Mouse (Mus musculus) cerebellum, adult 9-10 months (tissue): ENCODE data around the gene Fsd2.
A peak's percentile ranks its signal among the peaks of the same experiment; 100 is the strongest.

Experiments used
- DNase-seq: peaks from one replicate; pipeline ENCODE4 v3.0.0; 2022

Fsd2 gene

DNA sequence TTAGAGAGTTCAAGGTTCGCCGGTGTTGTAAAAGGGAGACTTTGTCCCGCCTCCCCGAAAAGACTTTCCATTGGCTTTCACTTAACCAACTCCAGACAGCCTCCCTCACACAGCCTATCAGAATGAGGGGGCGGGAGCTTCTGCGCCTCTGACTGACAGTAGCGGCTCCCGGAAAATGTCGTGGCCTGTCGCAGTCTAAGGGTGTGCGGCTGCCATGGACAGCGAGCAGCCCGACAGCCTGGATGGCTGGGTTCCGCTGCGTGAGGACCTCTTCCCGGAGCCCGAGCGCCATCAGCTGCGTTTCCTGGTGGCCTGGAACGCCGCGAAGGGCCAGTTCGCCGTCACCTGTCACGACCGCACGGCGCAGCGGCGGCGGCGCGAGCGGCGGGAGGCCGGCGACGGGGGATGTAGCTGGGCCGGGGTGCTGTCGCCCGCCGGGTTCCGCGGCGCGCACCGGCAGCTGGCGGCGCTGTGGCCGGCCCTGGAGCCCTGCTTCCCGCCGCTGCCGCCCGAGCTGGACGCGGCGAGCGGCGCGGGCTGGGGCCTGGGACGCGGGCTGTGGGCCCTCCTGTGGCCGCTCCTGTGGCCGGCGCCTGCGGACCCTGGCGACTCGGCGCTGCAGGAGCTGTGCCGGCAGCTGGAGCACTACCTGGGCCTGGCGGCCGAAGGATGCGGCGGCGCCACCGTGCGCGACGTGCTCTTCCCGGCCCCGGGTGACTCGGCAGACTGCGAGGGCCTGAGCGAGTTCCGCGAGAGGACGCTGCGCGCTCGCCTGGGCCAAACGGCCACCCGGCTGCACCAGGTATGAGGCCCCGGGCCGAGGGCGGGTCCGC lies 4.6 kb upstream of the Fsd2 start, which contains the start of gene Whamm:
Whamm (plus strand) TSS at position 159 of the 833 bp plus-strand sequence.
- DNase-seq, result peak; percentile 94

DNA sequence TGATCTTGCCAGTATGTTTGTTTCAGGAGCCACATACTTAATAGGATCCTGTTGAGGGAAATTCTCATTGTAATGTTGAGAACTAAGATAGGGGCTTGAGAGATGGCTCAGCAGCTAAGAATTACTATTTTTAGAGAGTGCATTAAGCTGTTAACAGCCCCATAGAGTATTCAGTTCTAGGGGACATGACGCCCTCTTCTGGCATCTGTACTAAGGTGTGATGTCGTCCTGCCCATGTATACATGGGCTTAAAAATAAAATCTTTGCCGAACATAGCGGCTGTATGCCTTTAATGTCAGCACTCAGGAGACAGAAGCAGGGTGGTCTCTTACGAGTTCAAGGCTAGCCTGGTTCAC lies 4.0 kb upstream of the Fsd2 start:
- no peak for DNase-seq

DNA sequence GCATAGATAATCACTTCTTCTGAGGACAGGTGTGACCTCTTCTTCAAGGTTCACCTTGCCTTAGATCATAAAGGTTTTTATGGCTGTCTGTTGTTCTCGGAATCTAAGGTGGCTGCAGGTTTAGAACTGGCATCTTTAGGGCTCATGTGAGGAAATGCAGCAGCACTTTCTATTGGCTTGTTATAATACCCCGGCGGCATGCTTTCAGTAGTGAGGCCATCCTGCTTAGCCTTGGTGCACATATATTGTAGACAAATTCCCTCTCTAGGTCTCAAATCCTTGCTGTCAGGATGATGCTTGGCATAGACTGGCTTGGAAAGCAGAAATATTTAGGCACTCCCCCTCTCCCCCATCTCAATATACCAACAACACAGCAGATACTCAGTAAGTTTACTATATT lies 3.5 kb upstream of the Fsd2 start:
- no peak for DNase-seq

DNA sequence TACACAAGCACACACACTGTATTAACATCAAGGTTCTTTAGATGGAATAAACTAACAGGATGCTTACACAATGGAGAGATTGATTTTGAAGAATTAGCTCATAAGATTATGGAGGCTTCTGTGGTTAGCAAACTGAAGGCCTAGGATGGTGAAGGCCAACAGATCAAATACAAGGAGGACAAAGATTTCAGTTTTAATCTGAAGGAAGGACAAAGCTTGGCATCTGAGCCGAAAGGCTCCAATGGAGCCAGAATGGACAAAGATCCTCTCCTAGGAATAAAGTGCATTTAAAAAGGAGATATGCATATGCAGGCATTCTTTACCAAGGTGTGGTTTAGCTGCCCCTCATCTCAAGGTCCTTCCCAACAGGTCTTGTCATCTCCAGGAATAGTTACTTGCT lies 3.1 kb upstream of the Fsd2 start:
- DNase-seq, result no peak

DNA sequence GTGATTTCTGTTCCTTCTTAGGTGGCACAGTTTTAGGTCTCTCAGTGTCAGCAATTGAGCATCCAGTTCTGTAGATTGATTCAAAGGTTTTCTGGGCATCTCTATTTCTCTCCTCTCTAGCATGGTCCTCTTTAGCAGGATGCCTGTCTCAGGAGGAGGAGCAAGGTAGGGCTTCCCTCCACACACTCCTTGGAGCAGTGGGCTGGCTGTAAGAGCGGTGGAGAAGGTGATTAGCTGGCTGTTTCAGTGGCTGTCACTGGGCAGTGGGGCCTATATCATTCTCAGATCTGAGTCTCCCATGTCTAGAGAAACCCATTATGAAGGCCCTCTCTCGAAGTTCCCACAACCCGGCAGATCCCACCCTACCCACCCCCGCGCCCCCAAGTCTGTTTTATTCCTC lies 652 bp upstream of the Fsd2 start:
- DNase-seq, result no peak

DNA sequence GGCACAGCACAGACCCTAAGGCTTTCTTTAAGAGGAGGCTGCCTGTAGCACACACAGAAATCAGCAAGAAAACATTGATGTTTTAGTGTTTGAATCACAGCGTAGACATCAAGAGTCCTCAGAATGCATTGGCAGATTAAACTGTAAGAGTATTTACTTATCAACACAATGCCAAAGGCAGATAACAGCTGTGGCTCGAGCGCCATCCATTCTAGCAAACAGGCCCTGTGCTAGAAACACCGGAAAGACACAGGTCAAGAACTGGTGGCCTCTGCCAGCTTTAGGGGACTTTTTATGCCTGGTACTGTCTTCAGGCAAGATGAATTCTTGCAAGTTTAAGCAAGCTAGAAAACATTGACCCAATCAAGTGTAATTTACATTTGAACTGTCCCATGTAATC lies 412 bp downstream of the Fsd2 start:
- no peak for DNase-seq

DNA sequence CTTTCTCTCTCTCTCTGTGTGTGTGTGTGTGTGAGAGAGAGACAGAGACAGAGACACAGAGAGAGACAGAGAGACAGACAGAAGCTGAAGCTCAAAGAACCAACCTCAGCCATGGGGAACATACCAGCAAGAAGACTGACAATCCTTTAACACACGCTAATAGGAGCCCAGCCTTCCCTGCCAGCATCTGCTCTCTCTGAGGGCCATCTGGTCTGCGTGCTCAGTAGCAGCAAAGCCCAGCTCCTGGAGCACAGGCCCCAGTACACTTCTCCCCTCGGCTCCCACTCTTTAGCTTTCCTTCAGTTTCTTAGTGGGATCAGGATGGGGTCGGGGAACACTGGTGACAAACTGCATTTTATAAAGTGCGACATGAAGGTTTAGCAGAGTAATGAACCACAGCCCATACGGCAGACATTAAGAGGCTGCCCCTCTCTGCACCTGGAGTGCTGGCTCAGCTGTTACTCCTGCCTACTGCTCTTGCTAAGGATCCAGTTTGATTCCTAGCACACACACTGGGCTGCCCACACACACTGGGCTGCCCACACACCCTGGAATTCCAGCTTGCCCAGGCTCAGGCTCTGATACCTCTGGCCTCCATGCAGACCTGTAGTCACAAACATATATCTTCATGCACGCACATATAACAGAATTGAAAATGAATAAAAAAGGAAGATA lies 1.2 kb downstream of the Fsd2 start:
- no peak for DNase-seq

DNA sequence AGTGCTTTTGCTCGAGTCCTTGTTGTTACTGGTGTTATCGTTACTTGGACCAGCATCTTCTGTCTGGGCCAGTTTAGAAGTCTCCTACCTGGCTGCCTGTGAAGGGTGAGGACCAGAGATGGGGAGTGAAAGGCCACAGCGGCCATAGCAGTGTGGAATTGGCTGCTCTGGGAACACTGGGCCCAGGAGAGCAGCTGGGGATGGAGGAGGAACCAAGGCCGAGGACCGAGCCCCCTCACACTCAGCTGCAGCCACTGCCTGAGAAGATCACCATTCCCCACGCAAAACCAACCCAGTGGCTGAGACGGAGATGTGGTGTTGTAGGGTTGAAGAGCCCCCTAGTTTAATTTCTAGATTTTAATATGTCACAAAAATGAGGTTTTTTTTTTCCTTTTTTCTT lies 2.0 kb downstream of the Fsd2 start:
- DNase-seq, result no peak

DNA sequence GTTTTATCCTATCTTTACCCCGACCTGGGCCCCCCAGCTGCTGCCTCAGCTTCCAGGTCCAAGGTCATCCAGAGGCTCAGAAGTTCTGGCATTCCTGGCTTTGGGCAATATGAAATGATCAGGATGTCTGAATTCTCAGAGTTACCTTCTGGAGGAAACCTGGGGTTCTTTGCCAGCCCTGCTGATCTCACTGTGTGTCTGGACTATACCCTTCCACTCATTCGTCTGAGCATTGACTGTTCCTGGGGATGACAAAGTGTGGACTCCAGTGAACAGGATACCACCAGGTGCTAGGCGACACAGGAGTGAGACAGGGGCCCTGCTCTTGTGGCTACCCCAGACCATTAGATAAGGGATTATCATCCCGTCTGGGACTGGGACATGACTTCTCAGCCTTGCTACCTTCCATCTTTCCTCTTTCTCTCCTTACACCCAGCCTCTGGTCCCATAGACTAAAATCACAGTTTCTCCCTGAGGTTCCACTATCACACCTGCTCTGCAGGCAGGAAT lies 3.2 kb downstream of the Fsd2 start:
- DNase-seq, result no peak

DNA sequence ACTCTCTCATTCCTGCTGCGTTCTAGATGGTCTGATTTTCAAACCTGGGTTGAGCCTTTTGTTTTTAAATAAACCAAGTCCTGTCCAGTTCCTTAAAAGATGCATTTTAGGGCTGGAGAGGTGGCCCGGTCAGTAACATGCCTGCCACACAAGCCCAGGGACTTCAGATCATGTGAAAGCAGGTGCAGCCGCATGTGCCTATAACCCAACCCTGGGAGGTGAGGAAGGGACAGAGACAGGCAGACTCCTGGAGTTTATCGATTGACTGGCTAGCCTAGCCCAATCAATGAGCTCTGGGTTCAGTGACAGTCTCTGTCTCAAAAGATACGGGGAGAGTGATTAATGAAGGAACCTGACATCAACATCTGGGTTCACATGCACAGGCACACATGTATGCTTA lies 5.5 kb downstream of the Fsd2 start:
- DNase-seq, result no peak

DNA sequence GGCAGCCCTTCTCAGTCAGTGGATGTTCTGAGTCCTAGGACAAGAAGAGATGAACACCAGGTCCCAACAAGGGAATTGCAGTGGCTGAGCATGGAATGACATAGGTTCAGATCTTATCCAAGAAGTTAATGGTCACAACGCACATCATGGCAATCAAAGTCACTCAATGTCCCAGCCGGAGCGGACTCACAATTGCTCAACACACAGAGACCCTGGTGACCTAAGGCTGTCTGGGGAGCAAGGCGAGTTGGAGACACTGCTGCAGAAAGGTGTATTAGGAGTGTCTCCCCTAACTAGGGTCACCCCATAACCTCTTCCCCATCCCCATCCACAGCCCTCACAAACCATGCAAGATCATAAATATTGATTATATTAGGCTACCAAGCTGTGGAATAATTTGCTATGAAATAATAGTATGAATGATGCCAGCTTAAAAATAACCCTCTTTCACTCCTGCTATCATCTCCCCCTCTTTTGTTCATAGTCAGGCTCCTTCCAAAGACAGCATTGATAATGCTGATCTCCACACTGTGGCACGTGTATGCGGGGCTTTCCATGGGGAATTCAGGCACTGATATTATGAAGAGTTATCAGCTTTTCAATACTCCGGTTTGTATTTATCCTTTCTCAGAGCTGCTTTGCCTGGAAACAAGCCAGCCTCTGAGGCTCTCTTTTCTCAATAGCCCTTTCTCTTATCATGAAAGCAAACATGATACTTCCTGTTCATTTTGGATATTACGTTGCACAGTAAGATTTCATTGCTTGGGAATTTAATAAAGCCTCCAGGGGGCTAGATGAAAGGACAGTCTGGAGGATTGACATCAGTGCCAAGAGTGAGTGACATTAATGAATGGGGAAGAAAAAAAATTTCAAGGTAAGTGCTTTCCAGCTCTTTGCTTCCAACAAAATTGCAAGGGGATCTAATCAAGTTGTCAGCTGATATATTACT lies 6.4 kb downstream of the Fsd2 start:
- no peak for DNase-seq

DNA sequence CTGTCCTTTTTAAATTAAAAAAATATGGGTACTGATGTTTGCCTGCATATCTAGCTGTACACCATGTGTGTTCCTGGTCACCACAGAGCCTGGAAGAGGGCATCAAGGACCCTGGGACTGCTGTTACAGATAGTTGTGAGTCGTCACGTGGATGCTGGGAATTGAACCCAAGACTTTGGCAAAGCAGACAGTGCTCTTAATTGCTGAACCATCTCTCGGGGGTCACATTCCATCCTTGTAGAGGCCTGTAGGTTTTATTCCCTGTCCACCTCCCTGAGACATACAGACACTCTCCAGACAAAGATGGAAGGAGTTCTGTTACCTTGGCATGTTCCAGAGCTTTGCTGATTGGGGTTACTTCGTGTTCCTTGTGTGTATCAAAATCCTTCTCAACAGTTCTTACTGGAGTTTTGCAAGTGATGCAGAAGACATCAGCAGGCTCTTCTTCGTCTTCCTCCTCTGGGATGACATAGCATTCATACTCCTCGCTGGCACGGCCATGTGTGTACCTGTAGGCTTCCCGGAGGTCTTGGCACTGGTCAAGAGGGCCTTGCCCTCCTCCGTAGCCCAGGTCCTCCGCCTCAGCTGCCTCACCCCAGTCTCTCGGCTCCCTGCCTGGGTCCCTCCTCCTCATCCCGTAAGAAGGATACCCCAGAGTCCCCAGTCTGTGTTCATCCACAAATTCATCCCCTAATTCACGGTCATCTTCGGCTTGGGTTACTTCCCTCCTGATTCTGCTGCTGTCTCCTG lies 7.3 kb downstream of the Fsd2 start:
- no peak for DNase-seq

DNA sequence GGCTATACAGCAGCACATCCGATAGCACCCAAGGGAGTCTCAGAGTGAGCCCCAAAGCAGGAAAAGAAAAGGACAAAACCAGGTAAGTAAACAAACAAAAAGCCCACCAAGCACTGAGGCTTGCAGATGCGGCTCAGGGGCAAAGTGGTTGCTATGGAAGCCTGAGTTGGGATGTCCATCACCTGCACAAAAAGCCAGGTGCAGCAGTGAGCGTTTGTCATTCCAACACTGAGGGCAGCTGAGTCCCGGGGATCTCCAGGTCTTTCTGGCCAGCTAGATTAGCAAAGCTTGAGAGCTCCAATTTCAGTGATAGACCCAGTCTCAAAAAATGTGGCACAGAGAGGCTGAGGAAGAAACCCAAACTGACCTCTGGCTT lies 8.8 kb downstream of the Fsd2 start:
- no peak for DNase-seq

DNA sequence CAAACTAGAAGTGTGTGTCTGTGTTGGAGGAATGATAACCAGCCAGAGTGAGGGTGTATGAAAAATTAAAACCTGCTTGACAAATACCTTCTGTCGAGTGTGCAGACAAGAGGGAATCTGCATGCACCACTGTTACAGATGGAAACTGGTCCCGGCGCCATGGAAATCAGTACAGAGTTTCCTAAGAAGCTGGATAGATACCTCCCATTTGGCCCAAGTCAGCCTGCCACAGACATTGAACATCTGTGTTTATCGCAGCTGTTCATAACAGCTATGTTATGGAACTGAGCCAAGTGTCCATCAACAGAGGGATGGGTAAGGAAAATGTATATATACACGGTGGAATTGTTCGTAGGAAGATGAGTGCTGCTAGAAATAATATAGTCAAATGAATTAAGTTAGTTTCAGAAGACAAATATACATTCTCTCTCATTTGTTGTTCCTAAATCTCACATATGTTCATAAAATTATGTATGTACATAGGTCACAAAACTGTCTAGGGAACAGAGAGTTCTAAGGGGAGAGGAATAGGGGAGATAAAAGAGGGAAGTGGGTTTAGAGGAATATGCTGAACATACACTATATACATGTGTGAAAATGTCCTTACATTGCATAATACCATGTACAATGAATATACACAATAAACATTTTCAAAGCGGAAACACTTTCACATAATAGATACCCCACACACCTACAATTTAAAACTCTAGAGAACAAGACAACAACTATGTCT lies 9.3 kb downstream of the Fsd2 start:
- no peak for DNase-seq

DNA sequence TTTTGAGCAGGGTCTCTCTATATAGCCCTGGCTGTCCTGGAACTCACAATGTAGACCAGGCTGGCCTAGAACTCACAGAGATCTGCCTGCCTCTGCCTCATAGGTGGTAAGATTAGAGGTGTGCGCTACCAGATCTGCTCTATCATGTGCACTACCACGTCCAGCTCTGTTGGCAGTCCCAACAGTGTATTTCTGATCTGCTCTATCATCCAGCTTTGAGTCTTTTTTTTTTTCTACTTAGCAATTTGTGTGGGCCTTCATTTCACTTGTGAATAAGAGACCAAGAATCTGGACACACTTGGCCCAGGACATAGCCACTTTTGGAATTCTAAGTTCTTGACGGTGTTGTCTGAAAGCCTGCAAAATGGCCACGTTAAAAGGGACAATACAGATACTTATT lies 9.9 kb downstream of the Fsd2 start:
- no peak for DNase-seq

DNA sequence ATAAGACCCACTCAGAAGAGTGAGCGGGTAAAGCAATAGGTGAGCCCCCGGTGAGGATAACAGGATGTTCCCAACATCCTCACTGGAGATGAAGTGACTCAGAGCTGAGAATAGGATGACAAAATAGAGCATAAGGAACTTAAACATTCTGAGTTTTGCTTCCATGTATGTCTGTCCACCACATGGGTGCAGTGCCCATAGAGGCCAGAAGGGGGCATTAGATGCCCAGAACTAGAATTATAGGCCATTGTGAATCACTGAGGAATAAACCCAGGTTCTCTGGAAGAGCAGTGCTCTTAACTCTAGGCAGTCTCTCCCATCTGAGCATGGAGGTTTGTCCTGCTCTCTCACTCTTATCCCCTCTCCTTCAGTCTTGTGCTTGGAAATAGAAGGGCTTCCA lies 12.4 kb downstream of the Fsd2 start:
- no peak for DNase-seq

DNA sequence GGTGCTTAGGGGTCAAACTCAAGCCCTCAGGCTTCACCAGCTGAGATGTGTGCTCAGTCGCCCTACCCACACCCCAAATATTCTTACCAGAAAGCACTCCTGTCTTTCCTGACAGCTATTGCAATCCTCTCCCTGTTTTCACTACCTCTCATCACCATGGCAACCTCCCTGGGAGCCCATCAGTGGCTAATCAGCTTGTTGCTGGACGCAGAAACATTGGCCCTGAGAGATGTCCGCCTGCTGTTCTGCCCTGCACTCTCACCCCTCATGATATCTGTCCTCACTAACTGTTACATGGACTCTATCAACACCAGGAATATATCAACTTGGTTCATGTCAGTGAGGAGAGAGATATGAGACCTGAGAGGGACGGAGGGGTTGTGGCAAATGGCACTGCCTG lies 13.2 kb downstream of the Fsd2 start:
- no peak for DNase-seq

DNA sequence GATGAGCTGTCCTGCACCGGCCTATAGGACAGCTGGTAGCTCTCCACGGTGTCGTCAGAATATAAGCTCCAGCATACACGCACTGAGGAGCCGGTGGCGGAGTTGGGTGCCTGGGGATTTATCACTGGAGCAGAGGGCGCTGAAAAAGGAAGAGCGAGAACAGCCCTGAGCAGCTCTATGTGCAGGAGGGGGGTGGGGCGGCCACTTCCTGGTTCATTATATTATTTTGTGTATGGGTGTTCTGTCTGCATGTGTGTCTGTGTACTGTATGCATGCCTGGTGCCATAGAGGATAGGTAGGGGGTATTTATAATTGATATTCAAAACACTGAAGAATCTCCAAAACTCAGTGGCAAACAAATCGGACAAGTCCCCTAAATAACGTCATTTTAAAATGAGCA lies 17.9 kb downstream of the Fsd2 start:
- no peak for DNase-seq

DNA sequence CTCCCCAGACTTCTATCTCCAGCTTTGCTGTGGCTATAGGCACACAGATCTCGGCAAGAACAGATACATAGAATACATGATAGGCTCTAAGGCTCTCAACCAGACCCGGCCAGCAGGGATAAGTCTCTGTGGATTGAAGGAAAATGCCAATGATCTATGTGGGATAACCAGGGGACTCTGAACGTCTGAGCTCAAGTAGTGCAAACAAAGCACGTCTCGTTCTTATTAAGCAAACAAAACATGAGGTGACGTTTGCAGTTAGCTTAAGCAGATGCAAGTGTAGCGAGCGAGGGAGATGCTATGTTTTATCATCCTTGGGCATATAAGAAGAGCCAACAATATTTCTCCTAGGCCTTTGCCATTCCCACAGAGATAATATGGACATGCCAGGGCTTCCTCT lies 23.8 kb downstream of the Fsd2 start:
- DNase-seq, result no peak

DNA sequence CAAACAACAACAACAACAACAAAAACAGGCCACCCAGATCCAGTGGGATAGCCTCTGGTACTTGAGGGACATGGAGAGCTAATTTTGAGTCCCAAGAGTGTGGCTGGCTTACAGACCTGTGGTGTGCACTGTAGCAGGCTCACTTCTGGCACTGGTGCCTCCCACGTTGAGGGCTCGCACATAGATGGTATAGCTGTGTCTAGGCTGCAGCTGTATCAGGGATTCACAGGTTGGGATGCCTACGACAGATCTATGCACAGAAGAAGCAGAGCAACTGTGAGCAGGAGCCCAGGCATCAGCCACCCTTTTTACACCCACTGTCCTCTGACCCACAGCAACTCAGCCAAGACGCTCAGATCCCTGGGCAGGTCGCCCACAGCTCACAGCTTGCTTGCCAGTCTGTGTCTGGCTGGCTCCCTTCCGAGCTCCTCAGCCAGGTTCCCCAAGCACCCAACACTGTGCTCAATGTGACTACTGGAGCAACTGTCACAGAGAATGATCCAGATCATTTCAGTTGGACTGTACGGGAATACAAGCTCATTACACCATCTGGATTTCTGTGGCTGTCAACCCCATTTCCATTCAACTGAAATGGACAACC lies 24.7 kb downstream of the Fsd2 start:
- peak; percentile 34 for DNase-seq

DNA sequence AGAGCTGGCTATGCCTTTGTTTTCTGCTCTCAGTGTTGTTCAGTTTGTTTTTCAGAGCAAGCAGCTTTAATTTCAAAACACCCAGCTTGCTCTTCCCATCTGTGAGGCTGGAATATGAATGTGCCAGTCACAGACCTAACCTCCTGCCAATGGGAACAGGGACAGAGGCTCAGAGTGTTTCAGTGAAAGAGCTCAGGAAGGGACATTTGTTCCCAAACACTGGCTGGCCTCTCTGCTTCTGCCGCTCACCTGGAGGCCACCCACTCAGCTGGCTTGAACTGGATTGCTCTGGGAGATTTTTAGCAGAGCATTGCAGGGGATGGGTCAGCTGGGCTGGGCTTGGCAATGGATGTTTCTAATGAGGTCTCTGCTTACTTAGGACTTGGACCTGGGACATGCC lies 25.7 kb downstream of the Fsd2 start:
- no peak for DNase-seq

DNA sequence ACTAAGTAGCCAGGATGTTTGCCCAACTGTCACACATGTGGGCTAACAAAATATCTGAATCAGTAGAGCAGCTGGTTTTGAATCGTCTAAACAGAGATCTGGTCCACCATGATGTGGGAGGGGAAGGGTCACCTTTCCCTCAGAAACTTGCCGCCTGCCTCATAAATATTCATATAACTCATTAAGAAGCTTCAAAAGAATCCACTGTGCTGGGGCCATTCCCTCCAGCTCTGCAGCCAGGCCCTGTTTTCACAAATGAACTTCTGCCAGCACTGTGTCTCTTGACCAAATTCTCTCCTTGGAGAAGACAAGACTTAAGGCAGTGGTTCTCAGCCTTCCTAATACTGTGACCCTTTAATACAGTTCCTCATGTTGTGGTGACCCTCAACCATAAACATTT lies 27.2 kb downstream of the Fsd2 start:
- DNase-seq, result no peak
